Mouse (Mus musculus): Measurements from ENCODE around the gene A630095N17Rik.

DNA sequence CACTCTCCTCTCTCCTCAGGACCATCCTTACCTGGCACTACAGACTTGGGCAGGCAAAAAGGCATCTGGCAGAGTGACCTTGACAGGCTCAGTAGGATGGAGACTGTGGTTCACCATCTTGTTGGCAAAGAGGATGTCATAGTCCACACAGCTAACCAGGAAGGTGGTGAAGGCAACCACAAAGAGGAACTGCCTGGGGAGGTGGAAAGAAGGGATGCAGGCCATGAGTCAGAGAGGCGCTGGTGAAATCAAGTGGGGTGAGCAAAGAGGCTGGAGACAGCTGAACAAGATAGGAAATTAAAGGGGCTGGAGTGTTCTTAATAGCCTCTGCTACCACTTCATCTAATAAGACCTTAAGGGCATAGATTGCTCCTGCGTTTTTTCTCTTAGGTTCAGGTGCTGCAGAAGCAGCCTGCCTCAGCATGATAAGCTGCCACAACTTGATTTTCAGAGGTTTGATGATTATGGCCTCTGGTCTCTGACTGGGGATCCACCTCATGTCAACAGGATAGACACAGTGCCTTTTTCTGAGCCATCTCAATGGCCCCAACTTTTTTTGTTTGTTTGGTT, 43.9 kb downstream of the A630095N17Rik start:
- TF ChIP-seq CTCF (IDR thresholded peaks at IDR 0.05; ENCODE audit: insufficient read depth, low read depth, low read length): no peak
- TF ChIP-seq POLR2A (IDR thresholded peaks at IDR 0.05; ENCODE audit: insufficient read depth, low read depth, low read length): no peak
